Mouse (Mus musculus) liver, adult 2 months (tissue): ENCODE measurements around the gene Ptprs. TPM values are rescaled to one million over a fixed set of nuclear protein-coding genes. Genes with fewer than 3 reads are reported as not detected.

Source experiments
- DNase-seq: peaks from one replicate; pipeline ENCODE4 v3.0.0-alpha.2; 2011; ENCODE audit warnings: low read depth, low spot score; ENCODE audit errors: extremely low read depth
- H3K27ac ChIP-seq: fragments of 200-500 bp; replicated peaks from 2 replicates; pipeline ENCODE4 v1.5.1; 2012; ENCODE audit warnings: low read depth, mild to moderate bottlenecking, control low read depth, inconsistent platforms, low read length; ENCODE audit not compliant: insufficient read depth
- H3K27me3 ChIP-seq: fragments of 200-500 bp; 2 replicates; pipeline ENCODE4 v1.6.1; 2012; ENCODE audit warnings: mild to moderate bottlenecking, moderate library complexity, low read length, inconsistent platforms; ENCODE audit not compliant: control insufficient read depth, insufficient read depth
- H3K36me3 ChIP-seq: fragments of 200-500 bp; 2 replicates; pipeline ENCODE4 v1.6.1; 2012; ENCODE audit warnings: low read length, inconsistent platforms; ENCODE audit not compliant: control insufficient read depth, insufficient read depth
- H3K4me1 ChIP-seq: fragments of 200-500 bp; 2 replicates; pipeline ENCODE4 v1.6.1; 2011; ENCODE audit warnings: low read length; ENCODE audit not compliant: control insufficient read depth, insufficient read depth
- H3K4me3 ChIP-seq: fragments of 200-500 bp; 2 replicates; pipeline ENCODE4 v1.5.1; 2011; ENCODE audit warnings: low read depth, mild to moderate bottlenecking, control low read depth, low read length, moderate library complexity; ENCODE audit not compliant: insufficient read depth
- H3K79me2 ChIP-seq: fragments of 200-500 bp; 2 replicates; pipeline ENCODE4 v1.6.1; 2012; ENCODE audit warnings: inconsistent platforms, mild to moderate bottlenecking, low read length, moderate library complexity; ENCODE audit not compliant: control insufficient read depth, insufficient read depth
- H3K9ac ChIP-seq: fragments of 200-500 bp; 2 replicates; pipeline ENCODE4 v1.6.1; 2012; ENCODE audit warnings: low read depth, mild to moderate bottlenecking, control low read depth, inconsistent platforms, low read length
- CTCF ChIP-seq: fragments of 200-500 bp; IDR thresholded peaks from 2 replicates; pipeline ENCODE4 v1.5.1; 2011; ENCODE audit warnings: low read depth, low read length, control low read depth
- POLR2A ChIP-seq: fragments of 200-500 bp; IDR thresholded peaks from 2 replicates; pipeline ENCODE4 v1.6.1; 2011; ENCODE audit warnings: low read length, control low read depth; ENCODE audit not compliant: insufficient read depth; ENCODE audit errors: extremely low read depth
- WGBS: fragments of 180-500 bp; shearing (Covaris S2); methylation state at CpG from one replicate; pipeline ENCODE4 v1.1.7; 2018; 5-methylcytosine and 5-hydroxymethylcytosine counted together
- polyA plus RNA-seq: library from polyadenylated mRNA; depleted of rRNA; stranded (reverse); fragments of >200 nt; gene quantifications from 2 replicates; pipeline ENCODE4 v1.2.3, GENCODE M21; 2012
- total RNA-seq: library from RNA; depleted of rRNA; stranded (reverse); fragments of >200 nt; gene quantifications from 2 replicates; pipeline ENCODE4 v1.2.3, GENCODE M21; 2014

The Ptprs gene
- total and polyA plus RNA-seq, 2 experiments: 4.4 to 10.2 TPM

DNA sequence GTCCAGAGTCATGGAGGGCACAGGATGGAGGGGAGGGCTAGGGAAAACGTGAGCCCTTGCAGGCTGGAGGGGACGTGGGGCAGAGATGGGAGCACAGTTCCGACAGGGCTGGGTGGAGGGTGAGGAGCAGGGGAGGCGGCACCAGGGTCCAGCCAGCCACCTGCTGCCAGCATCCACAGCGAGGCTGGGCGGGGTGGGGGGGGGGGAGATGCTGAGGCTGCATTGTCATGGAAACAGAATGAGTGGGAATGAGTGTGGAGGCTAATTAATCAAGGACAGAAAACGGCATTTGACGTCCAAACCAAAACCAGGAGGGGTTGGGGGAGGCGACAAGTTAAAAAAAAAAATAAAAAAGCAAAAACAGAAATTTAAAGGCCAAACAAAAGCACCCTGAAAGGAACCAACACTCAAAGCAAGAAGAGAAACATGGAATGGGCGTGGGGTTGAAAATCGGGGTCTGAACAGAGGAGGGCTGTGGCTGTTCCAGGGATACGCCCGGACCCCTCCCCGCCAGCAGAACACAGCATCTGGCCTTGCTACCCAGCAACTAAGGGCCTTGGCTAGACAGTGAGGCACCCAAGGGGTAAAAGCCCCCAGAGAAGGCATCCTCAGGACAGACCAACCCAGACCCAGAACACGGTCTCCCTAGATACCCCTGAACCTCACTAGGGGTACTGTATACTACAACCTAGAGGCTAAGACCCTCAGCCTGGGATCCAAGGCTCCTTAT lies 36.4 kb downstream of the Ptprs start:
- WGBS: 91% methylated on average over 15 of the region's 15 CpGs
- Histone ChIP-seq H3K4me1 (no peaks in the 10 kb centered on the region), H3K27ac (no peak overlapping the region)

DNA sequence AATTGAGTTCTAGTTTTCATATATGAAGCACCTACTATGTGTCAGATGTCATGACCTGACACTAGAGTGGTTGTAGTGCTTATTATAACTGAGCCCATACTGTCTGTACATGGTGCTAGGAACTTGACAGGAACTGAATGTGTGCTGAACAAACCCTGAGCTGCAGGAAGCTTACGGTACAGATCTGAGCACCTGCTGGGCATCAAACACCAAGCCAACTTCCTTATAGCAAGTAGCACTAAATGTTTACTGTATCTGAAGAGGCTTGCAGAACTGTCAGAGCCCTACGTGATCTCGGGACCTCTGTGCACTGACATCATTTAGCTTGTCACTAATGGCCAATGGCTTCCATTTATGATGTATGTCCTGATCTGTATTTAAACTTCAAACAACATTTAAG lies 44.7 kb downstream of the Ptprs start:
- H3K9ac ChIP-seq: no peak overlapping the region
- no peaks in the 10 kb centered on the region for H3K36me3 ChIP-seq
- no peak overlapping the region for H3K27ac ChIP-seq
- no peak overlapping the region for H3K4me3 ChIP-seq
- H3K27me3 ChIP-seq: no peaks in the 10 kb centered on the region
- 93% methylated on average over 3 of the region's 3 CpGs for WGBS
- H3K4me1 ChIP-seq: no peaks in the 10 kb centered on the region
- no peaks in the 10 kb centered on the region for H3K79me2 ChIP-seq
- no peak for DNase-seq
- TF ChIP-seq CTCF (no peak), POLR2A (no peak)

More for the DNA sequence above, 36.4 kb downstream of the Ptprs start:
- no peaks in the 10 kb centered on the region for H3K36me3 ChIP-seq
- H3K9ac ChIP-seq: no peak overlapping the region
- no peak for TF ChIP-seq POLR2A
- TF ChIP-seq CTCF: no peak
- no peaks in the 10 kb centered on the region for H3K79me2 ChIP-seq
- no peaks in the 10 kb centered on the region for H3K27me3 ChIP-seq
- DNase-seq: no peak
- no peak overlapping the region for H3K4me3 ChIP-seq

DNA sequence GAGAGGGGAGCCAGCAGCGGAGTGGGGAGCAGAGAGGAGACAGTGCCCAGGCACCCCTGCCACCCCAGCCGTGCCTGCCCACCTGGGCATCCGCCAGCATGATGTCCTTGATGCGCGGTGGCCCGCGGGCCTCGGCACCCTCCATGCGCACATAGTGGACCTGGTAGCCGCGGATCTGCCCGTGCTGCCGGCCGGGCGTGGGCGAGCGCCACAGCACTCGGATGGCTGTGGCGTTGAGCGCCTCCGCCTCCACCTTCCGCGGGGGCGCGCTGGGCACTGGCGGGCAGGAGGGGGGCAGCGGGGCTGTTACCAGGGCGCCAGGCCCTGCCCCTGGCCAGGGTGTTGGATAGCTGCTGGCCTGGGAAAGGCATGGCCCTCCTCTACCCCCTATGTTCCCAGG lies 48.4 kb downstream of the Ptprs start:
- Histone ChIP-seq H3K27me3 (peaks cover 10% of the 10 kb centered on the region), H3K27ac (no peak overlapping the region), H3K4me1 (no peaks in the 10 kb centered on the region), H3K79me2 (no peaks in the 10 kb centered on the region), H3K36me3 (no peaks in the 10 kb centered on the region), H3K9ac (no peak overlapping the region), H3K4me3 (no peak overlapping the region)
- 89% methylated on average over 28 of the region's 28 CpGs for WGBS
- no peak for TF ChIP-seq CTCF
- no peak for TF ChIP-seq POLR2A
- DNase-seq: no peak

GRCm38 (mm10) chr17:56425941-56426340 lies 50.3 kb downstream of the Ptprs start:
- Histone ChIP-seq H3K36me3 (no peaks in the 10 kb centered on the region), H3K4me1 (no peaks in the 10 kb centered on the region), H3K79me2 (no peaks in the 10 kb centered on the region), H3K4me3 (no peak overlapping the region; the same call in 1 of the 2 replicates), H3K9ac (peak overlapping the region; percentile 46; the same call in 1 of the 2 replicates), H3K27ac (no peak overlapping the region), H3K27me3 (peaks cover 10% of the 10 kb centered on the region)
- DNase-seq: no peak
- WGBS: 45% methylated on average over 3 of the region's 3 CpGs
- TF ChIP-seq POLR2A (no peak), CTCF (no peak)

GRCm38 (mm10) chr17:56425584-56425914 lies 50.7 kb downstream of the Ptprs start:
- H3K4me1 ChIP-seq: no peaks in the 10 kb centered on the region
- TF ChIP-seq POLR2A (no peak), CTCF (peak; percentile 79)
- 10% methylated on average over 45 of the region's 47 CpGs for WGBS
- H3K9ac ChIP-seq: peak overlapping the region; percentile 46; the same call in 1 of the 2 replicates
- no peak overlapping the region for H3K27ac ChIP-seq
- H3K4me3 ChIP-seq: peak overlapping the region; percentile 42; the same call in 1 of the 2 replicates
- DNase-seq: no peak
- peaks cover 10% of the 10 kb centered on the region for H3K27me3 ChIP-seq
- H3K79me2 ChIP-seq: no peaks in the 10 kb centered on the region
- no peaks in the 10 kb centered on the region for H3K36me3 ChIP-seq
